Mouse (Mus musculus) gastrocnemius, postnatal 36 days (tissue): ENCODE measurements around the gene Shq1. TPM values are rescaled to one million over a fixed set of nuclear protein-coding genes. Genes with fewer than 3 reads are reported as not detected.

ENCODE experiments used
- DNase-seq, 2 experiments: peaks; one replicate each; pipeline ENCODE4 v3.0.0; 2022
- intact Hi-C: fragments of 180-260 bp; cut with DNase I; formaldehyde crosslinking; loops from one replicate; pipeline ENCODE4 v1.15.1; 2025
- total RNA-seq, 2 experiments: library from RNA; stranded (reverse); gene quantifications; 2 replicates each; pipeline ENCODE4 v1.2.3; 2021

Gene Shq1
- total RNA-seq, 2 experiments from 2014 or later = 1.5 to 1.8 TPM

DNA sequence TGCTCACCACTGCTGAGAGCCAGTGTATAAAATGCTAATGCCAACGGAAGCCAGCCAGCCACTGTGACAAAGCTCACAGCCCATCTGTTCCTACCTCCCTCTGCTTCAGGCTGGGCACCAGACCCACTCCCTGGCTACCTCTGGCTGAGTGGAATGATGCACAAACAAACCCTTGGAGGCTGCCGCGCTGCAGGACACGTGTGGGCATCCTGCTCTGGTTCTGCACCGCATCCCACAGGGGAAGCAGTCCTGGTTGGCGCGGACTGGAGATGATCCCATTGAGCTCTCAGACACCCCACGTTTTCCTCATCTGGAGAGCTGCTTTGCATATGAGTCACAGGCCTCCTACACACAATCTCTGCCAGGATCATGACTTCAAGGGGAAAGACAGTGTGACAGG lies 112.9 kb downstream of the Shq1 start:
- no peak for DNase-seq
- intact Hi-C loops = no loop called here

DNA sequence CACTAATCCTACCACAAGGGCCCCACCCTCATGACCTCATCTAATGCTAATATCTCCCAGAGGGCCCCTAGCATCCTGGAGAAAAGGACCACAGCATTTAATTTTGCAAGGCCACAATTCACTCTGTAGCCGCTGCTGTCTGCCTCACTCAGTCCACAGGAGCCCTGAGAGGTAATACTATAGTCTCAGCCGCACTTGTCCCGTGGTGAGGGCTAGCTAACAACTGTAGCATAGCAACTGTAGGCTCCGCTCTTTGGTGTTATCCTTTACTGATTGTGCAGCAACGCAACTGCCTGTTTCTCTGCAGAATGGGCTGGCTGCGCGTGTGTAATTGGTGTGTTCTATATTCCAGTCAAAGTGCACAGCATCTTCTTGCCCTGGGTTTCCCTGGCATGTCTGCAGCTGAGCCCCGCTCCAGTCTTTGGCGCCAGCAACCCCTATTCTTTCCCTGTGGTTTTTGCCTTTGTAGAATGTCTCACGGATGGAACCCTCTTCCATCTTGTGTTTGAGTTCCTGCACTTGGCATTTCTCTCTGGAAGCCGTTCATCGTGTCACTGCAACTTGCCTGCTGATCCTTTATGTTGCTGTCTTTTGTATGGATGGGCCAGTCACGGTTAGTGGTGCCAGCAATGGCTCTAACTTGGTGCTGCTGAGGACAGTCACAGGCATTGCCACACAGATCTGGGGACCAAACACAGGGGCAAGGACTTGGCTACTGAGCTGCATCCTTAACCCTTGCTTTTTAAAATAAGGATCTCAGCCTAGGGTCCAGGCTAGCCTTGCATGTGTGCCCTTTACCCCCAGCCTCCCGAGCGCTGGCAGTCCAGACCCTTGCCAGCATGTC lies 128.6 kb downstream of the Shq1 start:
- intact Hi-C loops = no loop called here

DNA sequence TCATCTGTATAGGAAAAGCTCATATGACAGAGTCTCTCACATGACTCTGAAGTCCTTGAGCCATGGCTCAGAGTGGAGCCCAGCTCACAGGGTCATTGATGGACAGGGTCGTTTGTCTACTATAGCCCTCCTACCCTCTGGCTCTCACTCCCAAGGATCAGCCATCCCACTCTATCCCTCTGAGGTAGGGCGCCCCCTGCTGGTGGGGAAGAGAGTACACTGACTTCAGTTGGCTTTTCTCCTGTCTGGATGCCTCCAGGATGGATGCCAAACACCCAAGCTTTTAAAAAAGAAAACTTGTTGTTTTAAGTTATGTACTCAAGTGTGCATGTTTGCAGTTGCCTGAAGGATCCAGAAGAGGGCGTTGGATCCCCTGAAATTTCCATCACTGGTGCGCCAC lies 131.3 kb downstream of the Shq1 start:
- DNase-seq = no peak
- intact Hi-C loops = loop anchor here (10.0 kb wide), 2 partner anchors 255 to 635 kb away; partner anchors contain the start of gene Rybp

More for the DNA sequence above, 128.6 kb downstream of the Shq1 start:
- DNase-seq = no peak

DNA sequence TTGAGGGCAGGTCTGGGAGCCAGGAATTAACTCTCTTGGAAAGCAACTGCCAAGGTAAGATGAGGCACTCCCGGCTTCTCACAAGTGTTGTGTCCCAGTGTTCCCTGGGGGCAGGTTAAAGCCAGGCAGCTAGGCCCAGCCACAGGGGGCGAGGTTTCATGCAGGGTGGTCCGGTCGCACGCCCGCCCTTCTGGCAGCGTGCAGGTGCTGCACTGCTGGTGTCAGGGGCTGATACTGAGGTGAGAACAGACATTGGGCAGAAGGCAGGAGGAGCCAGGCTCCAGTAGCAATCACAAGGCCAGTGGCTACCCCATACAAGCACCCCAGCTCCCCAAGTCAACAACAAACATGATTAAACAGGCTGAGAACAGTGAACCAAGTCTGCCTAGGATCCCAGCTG lies 132.4 kb downstream of the Shq1 start:
- no peak for DNase-seq
- intact Hi-C loops = loop anchor here (10.0 kb wide), 2 partner anchors 254 to 634 kb away; partner anchors contain the start of gene Rybp

DNA sequence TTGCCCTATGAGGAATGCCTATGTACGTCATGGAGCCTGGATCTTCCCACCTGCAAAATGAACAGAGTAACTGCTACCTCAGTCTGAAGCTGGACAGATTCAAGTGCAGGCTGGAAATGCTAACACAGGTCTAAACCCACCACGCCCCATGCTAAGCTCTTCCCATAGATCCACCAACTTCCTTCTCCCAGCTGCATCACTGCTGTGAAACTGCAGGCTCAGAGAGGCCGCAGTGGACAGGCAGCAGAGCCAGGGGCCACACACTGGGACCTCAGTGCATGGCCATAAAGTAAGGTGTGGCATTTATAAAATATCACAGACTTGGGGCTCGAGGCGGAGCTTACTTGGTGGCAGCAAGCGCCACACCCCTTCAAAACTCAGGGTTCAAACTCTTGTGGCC lies 133.0 kb downstream of the Shq1 start:
- DNase-seq = no peak
- intact Hi-C loops = loop anchor here (10.0 kb wide), 2 partner anchors 253 to 633 kb away; partner anchors contain the start of gene Rybp

DNA sequence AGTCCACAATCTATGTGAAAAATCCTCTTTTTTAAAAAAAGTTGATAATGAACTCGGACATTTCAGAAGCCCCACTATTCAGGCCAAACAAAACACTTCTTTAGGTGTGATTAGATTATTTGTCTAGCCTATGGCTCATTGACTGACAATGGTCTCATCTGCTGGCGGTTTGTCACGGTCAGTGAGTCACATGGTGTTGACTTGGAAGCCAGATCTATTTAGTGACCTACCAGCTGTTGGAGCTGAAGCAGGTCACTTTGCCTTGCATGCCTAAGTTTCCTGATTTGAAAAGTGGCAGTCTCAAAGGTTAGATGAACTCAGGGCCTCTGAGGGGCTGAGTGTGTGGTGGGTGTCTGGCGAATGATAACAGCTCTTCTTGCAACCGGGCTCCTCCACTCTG lies 133.9 kb downstream of the Shq1 start:
- intact Hi-C loops = loop anchor here (10.0 kb wide), 2 partner anchors 252 to 632 kb away; partner anchors contain the start of gene Rybp

DNA sequence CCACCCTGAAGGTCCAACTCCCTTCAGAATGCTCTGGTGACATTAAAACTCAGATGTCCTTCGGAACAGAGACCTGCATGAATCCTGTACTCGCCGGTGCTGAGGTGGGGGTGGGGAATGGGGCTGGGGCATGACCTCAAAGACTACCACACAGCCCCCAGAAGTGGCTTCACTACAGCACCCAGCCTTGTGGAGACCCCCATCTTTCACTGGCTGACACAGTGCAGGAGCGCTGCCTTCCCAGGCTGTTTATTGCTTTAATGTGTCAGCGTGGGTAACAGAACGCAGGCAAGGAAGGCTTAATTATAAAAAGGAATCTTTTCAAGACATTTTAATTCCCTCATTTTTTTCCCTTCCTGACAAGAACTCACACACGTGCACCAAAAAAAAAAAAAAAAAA lies 137.6 kb downstream of the Shq1 start:
- no peak for DNase-seq
- intact Hi-C loops = loop anchor here (10.0 kb wide), 2 partner anchors 249 to 629 kb away; partner anchors contain the start of gene Rybp

More for the DNA sequence above, 133.9 kb downstream of the Shq1 start:
- no peak for DNase-seq

DNA sequence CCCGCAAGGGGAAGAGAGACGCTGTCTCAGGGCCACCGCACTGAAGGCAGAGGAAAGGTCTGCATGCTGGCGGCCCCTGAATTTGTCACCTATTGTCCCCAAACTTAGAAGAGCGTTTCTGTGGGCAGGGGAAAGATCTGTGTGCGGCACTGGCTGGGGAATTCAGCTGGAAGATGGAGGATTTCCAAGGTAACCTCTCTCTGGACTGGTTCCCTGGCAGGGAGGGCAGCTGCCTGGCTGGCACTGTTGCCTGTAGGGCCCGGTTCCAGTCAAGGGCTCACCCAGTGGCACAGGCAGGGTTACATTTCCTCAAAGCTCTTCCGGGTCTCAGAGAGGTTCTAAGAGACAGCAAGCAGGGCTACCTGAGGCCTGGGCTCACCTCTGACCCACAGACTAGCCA lies 138.6 kb downstream of the Shq1 start:
- intact Hi-C loops = loop anchor here (10.0 kb wide), 2 partner anchors 248 to 628 kb away; partner anchors contain the start of gene Rybp
- peak; percentile 27 to 32 for DNase-seq

DNA sequence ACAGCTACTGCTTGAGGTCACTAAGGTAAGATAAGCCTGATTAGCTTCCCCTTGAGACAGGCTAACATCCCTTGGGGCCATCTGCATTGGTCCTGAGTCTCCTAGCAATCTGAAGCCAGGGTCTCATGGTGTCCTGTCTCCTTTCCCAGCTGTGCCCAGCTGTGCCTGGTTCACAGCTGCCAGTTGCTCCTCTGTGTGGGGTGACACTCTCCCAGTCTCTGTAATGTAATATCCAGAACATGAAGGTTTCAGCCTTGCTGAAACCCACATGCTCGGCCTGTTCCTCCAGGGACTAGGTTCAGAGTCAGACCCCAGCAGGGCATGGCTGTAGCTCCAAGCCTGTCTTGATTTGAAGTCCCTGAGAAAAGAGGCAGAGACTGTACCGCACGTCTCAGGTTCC lies 141.3 kb downstream of the Shq1 start:
- no peak for DNase-seq
- intact Hi-C loops = loop anchor here (10.0 kb wide), 2 partner anchors 245 to 625 kb away; partner anchors contain the start of gene Rybp

DNA sequence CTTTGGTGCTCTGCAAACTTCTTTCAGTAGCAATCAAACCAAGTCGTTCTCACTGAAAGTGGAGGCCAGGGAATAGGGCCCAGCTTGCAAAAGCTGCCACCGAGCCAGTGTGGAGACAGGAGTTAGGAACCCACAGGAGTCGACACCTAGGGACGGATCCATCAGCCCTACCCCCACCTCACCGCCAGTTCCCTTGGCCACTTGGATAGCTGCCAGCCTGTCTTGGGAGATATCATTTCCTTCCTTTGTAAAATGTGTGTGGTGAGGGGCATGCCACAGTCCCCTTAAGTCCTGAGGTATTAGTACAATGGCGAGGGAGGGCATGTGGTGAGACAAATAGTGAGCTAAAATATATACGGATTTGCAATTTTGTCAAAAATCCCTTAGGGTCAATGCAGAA lies 142.4 kb downstream of the Shq1 start:
- no peak for DNase-seq
- intact Hi-C loops = no loop called here

DNA sequence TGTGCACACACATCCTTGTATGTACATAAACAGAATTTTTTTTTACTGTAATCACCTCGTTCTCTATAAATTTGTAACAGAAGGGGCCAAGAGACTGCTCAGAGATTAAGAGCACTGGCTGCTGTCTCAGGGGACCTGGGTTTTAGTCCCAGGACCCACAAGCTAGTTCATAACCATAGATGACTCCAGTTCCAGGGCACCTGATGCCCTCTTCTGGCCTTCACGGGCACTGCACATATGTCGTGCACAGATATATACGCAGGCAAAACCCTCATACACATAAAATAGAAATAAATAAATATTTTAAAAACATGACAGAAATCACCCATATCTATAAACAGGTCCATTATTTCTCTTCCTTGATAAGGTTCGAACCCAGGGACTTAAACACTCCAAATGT lies 143.0 kb downstream of the Shq1 start:
- intact Hi-C loops = no loop called here
- no peak for DNase-seq

DNA sequence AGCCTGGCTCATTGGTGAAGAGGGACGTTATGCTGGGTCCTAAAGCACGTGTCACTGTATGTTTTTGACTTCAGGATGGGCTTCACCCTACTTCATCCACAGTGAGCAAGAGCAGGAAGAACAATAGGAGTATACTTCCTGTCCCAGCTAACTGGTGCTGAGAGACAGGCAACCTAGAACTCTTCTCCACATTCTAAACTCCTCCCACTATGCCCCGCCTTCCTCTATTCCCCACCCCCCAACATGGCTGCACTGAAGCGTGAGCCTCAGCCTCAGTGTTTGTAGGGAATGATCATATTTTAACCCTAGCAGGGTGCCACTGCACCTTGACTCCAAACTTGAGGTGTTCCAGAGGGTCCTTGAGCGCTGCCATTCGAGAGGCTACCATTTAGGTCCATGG lies 143.8 kb downstream of the Shq1 start:
- intact Hi-C loops = no loop called here
- DNase-seq = no peak

DNA sequence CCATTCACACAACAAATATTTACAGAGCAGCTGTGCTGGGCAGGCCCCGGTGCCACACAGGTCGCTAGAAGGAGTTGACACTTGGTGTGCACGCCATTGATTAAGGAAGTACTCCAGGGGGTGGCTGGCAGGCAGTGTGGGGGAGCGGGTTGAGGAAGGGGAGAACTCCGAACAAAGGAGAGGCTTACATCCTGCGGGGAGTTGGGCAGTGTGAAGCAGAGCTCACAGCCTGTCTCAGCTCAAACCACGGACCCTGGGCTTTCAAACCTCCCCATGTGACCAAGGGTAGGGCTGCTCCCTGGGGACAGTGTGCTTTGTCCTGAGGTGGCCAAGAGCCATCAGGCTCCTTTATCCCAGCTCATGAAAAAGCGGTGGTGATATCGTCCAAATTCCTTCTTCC lies 144.9 kb downstream of the Shq1 start:
- DNase-seq = no peak
- intact Hi-C loops = no loop called here

DNA sequence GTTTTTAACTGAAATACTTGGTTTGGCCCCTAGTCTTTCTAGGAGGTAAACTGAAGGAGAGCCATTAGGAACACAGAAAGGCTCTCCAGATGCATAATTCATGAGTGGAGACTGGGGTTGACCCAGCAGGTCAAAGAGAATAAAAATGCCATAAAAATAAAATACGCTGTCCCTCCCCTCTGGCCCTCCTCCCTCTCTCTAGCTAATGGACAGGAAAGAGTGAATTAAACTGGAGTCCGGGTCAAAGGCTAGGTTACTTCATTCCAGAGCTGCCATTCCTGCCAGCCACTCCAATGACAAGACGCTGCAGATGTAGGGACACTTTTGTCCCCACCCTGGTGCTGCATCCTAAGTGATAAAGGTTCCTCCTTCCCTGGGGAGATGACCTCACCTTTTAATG lies 145.5 kb downstream of the Shq1 start:
- intact Hi-C loops = no loop called here

DNA sequence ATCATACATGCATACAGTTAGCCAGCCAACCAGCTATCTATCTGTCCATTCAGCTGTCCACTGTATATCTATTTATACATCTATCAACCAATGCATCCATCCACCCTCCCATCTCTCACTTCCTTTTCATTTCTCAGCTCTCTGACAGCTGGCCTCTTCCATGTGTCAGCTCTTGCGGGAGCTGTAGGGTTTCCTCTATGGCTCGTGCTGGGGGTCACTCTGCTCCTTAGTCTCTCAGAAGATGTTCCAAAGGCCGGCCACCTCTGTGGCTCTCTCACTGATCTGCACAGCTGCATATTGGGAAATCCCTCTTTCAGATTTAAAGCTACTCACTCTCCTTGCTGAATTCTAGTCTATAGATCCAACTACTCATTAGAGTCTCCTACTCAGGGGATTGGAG lies 148.5 kb downstream of the Shq1 start:
- intact Hi-C loops = no loop called here
- DNase-seq = no peak

More for the DNA sequence above, 145.5 kb downstream of the Shq1 start:
- DNase-seq = no peak

DNA sequence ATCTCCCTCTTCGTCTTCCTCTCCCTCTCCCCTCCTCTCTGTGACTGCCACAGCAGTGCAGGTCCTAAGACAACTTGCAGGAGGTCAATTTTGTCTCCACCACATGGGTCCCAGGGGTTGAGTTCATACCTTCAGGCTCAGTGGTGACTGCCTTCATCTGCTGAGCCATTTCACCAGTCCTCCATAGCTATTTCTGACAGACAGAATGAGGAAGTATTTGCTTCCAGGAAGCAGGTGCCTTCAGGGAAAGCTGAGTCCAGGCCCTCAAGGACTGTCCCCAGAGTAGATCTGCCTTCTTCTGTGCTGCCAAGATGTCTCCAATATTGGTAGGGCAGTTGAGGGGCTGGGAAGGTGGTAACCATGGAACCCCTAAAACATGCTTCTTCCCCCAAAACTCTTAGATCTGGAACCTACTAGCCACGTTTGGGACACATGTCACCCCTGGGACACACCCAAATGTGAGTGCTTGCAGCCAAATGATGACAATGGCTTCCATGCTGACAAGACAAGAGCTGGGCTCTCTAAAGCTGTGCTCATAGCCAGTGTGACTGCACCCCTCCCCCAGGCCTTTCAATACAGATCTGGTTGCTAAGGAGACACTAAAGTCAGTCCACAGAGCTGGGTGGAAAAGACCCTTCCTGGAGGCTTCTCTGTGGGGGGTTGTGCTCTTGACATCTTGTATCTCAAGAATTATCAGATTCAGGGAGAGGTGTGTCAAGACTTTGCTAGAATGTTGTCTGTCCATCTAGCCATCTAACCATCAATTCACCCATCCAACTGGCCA lies 149.2 kb downstream of the Shq1 start:
- no peak for DNase-seq
- intact Hi-C loops = no loop called here

DNA sequence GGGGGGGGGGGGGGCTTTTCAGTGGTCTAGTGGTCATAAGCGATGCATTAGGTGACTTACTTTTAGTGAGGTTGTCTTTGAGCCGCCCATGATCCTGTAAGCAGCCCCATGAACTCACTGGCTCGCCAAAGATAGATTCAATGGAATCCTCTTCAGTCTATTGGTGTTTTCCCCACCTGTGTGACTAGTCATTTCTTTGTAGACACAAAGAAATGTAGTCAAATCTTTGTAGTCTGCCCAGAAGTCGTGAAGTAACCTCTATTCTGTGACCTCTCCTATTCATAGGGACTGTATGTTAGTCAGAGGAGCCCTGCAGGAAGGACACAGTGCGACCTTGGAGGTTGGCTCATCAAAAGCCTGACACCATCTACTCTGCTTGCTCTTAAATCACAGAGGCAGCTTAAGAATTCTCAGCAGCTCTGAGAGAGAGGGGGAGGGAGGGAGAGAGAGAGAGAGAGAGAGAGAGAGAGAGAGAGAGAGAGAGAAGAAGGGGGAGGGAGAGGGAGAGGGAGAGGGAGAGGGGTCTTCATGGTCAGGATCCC lies 150.3 kb downstream of the Shq1 start:
- intact Hi-C loops = no loop called here
- DNase-seq = no peak

DNA sequence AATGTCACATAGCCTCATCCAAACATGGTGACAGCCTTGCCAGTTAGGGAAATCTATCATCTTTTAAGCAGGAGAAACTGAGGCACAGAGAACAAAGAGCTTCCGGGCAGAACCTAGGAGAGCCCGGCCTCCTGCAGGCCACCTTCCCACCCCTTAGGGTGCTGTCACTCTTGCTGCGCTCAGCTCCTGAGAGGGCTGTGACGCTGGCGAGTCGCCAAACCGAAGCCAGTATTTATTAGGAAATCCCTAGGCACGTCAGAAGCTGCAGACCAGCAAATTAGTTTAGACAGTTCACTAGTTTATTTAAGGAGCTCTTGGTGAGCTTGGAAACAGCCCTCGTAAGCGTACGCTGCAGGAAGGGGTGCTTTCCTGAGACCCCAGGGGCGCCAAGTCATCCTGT lies 151.1 kb downstream of the Shq1 start:
- no peak for DNase-seq
- intact Hi-C loops = loop anchor here (10.0 kb wide), 1 partner anchor 715 kb away; no protein-coding TSS in a partner anchor
